Mouse (Mus musculus): ENCODE data around the gene Cldn34b3.
"Not testable (repeated sequence)": the region's sequence is repeated elsewhere in the genome, so short reads cannot be mapped to it uniquely, and the experiment has no call there.

Cldn34b3 gene

GRCm38 (mm10) chrX:76264004-76264403 lies at the start of gene Cldn34b3:
TSS of gene Cldn34b3 (plus strand) at chrX:76264304.
- not testable (repeated sequence) for DNase-seq (ENCODE audit: low read depth, low spot score)
